Mouse (Mus musculus) G1E-ER4 (cell line): ENCODE data around the gene Plxdc2. TPM values are rescaled to one million over a fixed set of nuclear protein-coding genes. Genes with fewer than 3 reads are reported as not detected.

Experiments
- GATA1 ChIP-seq: IDR thresholded peaks from one replicate; pipeline ENCODE4 v1.8.0; 2012; ENCODE audit warnings: low read length, inconsistent platforms
- polyA plus RNA-seq: library from polyadenylated mRNA; stranded (reverse); fragments of >175 nt; gene quantifications from 2 replicates; pipeline ENCODE4 v1.2.3, GENCODE M21; 2012

Gene Plxdc2
- polyA plus RNA-seq, 1 experiment = not detected

DNA sequence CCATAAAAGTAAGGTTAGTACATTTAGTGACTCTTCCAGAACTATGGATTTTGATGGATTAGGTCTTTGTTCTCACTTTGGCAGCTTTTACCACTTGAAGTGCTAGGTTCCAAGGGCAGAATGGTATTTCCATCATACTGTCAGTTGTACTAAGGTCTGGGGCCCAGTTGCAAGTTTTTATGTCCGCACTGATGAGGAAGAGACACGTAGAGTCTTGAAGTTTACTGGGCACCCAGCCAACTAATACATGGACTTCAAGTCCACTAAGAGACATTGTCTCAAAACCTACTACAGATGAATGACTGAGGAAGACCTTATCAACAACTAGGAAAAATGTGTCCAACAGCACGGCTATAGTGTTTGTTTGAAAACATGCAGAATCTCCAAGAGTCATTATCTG lies 242.1 kb downstream of the Plxdc2 start:
- TF ChIP-seq GATA1 = no peak

GRCm38 (mm10) chr2:16604291-16604690 lies 248.2 kb downstream of the Plxdc2 start:
- TF ChIP-seq GATA1 = no peak

GRCm38 (mm10) chr2:16607792-16608586 lies 251.9 kb downstream of the Plxdc2 start:
- TF ChIP-seq GATA1 = no peak

- TF ChIP-seq GATA1 = no peak
Measured at GRCm38 (mm10) chr2:16642061-16642460, 286.0 kb downstream of the Plxdc2 start.

GRCm38 (mm10) chr2:16651713-16652112 lies 295.6 kb downstream of the Plxdc2 start:
- TF ChIP-seq GATA1 = no peak

DNA sequence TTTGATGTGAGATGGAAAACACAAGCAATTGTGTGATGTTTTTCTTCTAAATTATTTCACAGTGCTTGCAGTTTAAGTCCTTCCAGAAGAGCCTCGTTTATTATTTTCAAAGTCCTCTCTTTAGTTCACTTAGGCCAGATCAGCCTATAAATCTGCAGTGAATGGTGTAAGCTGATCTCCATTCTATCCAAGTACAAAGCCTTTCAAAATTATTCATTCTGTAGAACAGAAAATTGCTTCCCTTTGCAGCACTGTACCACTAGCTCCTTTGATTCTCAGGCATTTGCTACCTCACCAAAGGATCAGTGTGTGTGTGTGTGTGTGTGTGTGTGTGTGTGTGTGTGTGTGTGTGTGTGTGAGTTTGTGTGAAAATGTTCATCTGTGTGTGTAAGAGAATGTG lies 308.4 kb downstream of the Plxdc2 start:
- TF ChIP-seq GATA1 = no peak

GRCm38 (mm10) chr2:16668391-16668790 lies 312.3 kb downstream of the Plxdc2 start:
- TF ChIP-seq GATA1 = no peak

- TF ChIP-seq GATA1 = no peak
Measured at GRCm38 (mm10) chr2:16682905-16683304, 326.8 kb downstream of the Plxdc2 start.

DNA sequence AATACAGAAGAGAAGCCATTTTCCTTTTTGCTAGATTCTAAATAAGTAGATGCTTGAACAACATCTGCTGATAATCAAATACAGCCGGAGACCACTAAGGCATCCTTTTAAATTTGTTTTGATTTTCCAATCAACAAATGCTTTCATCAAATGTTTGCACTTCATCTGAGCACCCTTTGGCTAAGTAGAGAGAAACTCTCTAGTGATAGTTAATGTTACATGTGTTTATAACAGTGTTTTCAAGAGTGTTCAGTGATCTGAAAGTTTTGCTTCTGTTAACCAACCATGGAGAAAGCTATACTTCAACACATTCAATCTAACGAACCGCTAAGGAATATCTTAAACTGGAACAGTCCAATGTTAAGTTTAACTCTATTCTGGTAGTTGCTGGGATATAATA lies 327.6 kb downstream of the Plxdc2 start:
- no peak for TF ChIP-seq GATA1

GRCm38 (mm10) chr2:16684529-16684928 lies 328.4 kb downstream of the Plxdc2 start:
- no peak for TF ChIP-seq GATA1

- TF ChIP-seq GATA1 = no peak
Measured at GRCm38 (mm10) chr2:16696390-16696789, 340.3 kb downstream of the Plxdc2 start.

DNA sequence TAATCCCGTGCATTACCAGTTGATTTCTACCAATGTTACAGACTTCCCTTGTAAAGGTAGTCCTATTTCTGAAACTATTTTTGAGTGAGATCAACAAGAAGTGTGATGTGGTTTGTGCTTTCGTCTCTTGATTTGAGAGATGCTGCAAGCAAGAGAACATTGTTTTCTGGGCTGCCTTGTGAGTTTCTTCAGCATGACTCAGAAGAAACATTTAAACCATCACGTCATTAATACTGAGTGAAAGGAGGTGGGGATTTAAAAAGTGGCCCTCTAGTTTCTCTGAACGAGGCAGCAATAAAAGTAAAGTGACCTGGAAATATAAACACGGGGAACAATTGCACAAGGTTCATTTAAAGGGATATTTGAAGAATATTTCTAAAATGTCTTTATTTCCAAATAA lies 341.1 kb downstream of the Plxdc2 start:
- TF ChIP-seq GATA1 = no peak

DNA sequence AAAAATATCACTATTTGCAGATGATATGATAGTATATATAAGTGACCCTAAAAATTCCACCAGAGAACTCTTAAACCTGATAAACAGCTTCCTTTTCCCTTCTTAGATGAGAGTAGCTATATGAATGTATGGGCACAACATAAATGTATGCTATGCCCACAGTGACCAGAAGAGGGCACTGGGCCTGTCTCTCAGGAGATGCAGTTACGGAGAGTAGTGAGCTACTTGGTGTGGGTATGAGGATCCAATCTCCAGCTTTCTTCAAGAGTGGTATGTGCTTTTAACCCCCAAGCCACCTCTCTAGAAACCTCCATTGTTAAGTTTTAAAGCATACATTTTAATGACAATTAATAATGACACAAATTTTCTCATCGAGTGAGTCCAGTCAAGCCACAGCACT lies 350.1 kb downstream of the Plxdc2 start:
- no peak for TF ChIP-seq GATA1

DNA sequence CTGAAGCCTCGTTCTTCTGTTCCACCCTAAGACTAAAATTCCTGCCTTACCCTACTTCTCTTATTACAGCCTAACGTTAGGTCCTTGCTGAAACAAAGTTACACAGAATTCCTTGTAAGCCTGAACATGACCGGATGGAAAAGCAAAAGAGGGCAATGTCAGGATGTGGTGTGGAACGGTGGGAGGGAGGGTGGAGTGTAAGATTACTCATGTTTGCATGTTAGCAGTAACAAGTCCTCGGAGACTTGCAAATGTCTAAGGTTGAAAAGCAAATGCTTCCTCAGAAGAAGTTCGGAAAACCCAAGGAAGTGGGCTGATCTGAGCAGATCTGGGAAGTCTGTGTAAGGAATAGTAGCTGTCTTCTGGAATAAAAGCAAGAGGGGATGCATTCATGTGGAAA lies 353.8 kb downstream of the Plxdc2 start:
- TF ChIP-seq GATA1 = no peak

DNA sequence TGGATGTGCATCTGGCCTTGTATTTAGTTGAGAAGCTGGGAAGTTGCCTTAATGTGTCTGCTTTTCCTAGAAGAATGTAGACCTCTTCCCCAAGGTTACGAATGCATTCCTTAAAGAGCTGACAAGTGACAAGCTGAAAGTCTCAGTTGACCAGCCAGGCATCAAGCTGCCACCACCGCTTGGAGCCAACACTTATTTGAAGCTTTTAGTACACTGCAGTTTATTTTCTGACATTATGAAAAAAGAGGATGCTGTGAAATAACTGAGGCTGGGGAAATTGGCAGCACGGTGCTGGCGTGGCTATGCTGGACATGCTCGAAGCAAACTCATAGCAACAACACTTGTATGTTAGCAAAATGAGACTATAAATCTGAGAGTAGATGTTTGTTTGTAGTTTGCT lies 374.9 kb downstream of the Plxdc2 start:
- no peak for TF ChIP-seq GATA1

- TF ChIP-seq GATA1 = no peak
Measured at GRCm38 (mm10) chr2:16734381-16734780, 378.3 kb downstream of the Plxdc2 start.

DNA sequence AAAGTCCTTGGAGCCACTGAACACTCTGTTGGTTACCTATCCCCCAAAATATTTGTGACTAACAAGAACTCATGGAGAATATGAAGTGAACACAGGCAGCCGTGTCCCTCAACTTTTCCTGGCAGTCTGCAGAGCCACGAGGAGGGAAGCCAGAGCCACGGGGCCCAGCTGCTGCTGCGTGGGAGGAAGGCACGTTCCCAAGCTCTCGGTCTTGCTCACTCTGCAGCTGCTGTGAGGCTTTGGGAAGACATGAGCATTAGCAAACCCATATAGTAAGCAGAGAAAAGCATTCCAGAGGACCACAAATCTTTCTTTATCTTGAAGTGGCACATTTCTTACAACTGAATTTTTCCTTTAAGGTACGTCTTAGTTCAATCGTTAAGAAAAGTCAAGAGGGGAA lies 382.1 kb downstream of the Plxdc2 start:
- no peak for TF ChIP-seq GATA1

DNA sequence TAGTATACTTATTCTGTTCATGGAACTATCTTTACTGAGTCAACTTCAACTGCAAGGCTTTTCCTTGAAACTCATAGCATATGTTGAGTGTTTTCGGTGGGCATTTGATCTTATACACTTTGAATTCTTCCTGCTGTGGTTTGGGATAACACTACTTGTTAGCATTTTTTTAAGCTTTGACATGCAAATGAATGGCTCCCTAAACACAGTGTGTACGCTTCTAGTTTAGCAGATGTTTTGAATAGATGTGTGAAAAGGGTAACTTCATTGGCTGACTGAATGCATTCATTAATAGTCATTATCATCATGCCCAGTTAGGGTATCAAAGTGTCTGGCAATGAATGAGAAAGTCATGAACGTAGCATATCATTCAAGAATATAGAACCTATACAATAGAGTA lies 385.7 kb downstream of the Plxdc2 start:
- no peak for TF ChIP-seq GATA1
